Mouse (Mus musculus): ENCODE results near the gene Nhsl2.
"Not testable (repeated sequence)": the region's sequence is repeated elsewhere in the genome, so short reads cannot be mapped to it uniquely, and the experiment has no call there.

The Nhsl2 gene

GRCm38 (mm10) chrX:101849281-101849821 lies at the start of gene Nhsl2:
Gene Nhsl2 (plus strand): TSS chrX:101849385.
- peak; percentile 7 for DNase-seq

DNA sequence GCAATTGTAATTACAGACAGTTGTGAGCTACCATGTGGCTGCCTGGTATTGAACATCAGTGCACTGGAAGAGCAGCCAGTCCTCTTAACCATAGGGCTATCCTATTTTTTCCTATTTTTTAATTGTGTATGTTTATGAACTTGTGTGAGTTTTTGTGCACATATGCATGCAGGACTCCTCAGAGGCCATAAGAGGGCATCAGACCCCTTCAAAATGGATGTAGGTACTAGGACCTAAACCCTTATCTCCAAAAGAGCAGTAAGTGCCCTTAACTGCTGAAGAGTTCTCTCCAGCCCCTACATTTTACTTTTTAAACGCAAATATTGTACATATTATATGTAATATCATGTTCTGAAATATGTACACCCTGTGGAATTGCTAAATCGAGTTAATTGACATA lies 43.7 kb upstream of the Nhsl2 start:
- DNase-seq: no peak

DNA sequence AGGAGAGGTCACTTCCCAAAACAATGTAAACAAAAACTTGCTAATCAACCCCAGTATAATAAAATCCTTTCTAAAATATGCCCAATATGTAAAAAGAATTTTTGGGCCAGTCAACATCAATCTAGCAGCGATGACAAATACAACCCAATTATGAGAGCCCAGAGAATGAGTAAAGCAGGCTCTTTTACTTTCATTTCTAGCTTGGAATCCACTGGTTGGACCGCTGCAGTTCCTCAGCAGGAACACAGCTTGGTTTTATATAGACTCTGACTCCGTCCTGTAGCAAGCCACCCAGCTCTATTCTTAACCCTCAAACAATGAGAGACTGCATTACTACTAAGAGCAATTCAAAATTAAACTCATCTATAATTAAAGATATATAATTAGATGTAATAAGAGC lies 37.4 kb upstream of the Nhsl2 start:
- DNase-seq: no peak

- no peak for DNase-seq
These were observed 30.0 kb upstream of the Nhsl2 start for GRCm38 (mm10) chrX:101819163-101819562.

GRCm38 (mm10) chrX:101819980-101820379 lies 29.2 kb upstream of the Nhsl2 start:
- not testable (repeated sequence) for DNase-seq

- DNase-seq: no peak
These were observed 1.9 kb upstream of the Nhsl2 start for GRCm38 (mm10) chrX:101847191-101847795.

DNA sequence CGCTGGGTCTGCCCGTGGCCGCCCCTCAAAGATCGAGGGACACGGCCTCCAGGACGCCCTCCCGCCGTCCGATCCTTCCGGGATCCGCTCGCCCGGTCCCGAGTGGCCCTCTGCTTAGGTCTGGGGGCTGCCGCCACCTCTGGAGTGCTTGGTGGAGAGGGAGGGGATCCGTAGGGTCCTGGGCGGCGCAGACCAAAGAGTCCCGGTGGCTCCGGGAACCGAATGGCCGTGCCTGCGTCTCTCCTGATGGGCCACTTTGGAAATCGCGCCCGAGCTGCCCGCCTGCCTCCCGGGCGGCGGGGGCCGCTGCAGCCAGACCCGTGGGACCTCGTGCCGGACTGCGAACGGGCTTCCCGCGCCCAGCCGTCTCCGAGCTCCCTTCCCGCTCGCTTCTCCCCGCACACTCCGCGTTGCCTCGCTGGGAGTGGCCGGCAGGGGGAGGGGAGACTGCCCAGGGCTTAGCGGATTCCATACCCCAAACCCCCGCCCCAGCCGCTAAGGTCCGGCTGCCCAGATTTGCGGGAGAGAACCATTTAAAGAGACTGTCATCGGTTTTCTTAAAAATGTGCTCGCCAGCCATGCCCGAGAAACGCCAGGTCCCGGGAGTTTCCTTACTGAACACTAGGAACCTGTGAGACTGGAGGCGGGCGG lies 841 bp downstream of the Nhsl2 start:
- no peak for DNase-seq

DNA sequence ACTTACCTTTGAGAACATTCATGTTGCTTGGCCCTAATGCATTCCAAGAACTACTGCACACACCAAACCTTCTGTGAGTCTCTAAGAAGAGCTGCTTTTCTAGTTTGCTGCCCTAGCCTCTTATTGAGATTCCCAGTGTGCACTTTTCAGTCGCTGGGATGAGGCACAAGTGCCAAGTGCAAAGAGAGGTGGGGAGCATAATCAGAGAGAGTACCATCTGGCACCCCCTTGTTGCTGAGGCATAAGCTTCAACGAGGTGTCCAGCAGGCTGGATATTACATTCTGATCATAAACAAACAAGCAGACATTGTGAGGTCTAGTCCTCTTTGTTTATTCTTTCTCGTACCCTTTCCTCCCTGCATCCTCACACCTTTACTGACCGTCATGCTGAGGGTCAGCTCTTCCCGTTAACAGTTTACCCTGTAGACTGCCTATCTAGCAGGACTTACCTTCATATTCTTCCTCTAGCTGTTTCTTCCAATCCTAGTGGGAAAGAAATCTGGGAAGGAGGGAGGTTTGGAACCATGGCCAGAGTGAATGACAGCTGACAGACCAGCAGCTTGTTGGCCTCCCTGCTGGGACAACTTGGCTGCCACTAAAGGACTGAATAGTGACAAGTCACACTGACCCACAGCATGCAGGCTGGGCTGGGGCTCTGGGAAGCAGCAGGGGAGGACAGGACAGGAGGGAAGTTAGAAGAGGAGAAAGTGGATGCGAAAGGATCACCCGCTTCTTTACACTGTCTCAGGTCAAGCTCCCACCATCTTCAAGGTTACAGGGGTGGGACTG lies 2.6 kb downstream of the Nhsl2 start:
- no peak for DNase-seq

DNA sequence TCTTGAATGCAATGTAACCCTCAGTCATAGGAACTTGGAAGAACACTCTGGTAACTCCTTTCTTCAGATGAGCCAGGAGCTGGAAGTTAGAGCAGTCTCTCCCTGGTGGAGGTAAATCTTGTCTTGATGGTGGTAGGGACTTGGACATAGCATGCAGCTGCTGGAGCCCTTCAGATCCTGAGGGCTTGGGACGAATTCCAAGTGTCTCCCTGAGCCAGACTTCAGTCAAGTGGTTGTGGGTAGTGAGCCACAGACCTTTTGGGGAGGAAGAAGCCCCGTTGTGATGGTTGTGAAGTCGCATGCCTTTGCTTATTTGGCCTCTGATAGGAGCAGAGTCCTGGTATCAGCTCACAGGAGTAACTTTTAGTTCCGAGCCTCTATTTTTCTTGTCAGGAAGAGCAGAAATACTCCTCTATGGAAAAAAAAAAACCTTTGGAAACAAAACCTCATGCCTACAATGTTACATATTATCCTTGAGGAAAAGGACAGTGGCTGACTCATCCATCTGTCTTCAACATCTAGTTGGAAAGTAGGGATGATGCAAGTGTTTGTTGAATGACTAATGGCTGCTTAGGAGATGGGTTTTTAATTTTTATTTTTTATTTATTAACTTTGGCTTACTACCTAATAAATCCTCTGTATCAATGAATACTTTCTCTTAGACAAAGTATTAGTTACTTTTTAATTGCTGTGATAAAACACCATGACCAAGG lies 14.6 kb downstream of the Nhsl2 start:
- DNase-seq: no peak

GRCm38 (mm10) chrX:101864788-101865187 lies 15.6 kb downstream of the Nhsl2 start:
- no peak for DNase-seq

DNA sequence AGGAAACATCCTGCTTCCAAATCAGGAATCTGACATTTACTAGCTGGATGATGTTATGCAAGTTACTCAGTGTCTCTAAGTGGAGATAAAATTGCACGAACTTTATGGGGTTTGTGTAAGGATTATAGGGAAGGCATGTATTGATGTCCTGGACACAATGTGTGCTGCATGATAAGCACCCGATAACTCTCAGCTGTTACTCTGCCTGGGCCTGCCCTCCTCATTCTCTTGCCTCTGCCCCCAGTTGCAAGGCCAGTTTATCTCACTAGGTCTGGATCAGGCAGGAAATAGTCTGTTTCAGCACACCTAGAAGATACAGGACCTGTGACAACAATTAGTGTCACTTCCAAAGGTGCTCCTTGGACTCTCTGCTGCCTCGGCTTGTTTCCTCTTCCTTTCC lies 25.0 kb downstream of the Nhsl2 start:
- DNase-seq: no peak

GRCm38 (mm10) chrX:101874901-101875300 lies 25.7 kb downstream of the Nhsl2 start:
- DNase-seq: no peak

GRCm38 (mm10) chrX:101876136-101876535 lies 27.0 kb downstream of the Nhsl2 start:
- DNase-seq: no peak

GRCm38 (mm10) chrX:101877840-101878239 lies 28.7 kb downstream of the Nhsl2 start:
- DNase-seq: no peak

DNA sequence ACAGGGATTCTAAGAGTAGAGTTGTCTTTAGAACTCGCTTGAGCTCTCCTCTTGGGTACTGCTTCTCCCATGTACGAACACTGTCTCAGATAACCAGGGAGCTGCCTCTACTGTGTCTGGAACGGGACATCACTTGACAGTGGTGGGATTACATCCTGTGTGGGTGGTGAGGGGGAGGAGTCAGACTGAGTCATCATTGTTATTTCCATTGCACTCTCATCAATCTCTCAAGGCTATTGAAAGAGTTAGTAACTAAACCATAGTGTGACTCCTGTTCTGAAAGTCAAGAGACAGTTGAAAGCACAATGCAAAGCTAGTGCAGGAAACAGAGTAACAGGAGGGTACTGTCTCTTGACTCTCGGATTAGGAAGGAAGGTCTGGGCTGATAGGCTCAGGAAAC lies 29.4 kb downstream of the Nhsl2 start:
- no peak for DNase-seq

DNA sequence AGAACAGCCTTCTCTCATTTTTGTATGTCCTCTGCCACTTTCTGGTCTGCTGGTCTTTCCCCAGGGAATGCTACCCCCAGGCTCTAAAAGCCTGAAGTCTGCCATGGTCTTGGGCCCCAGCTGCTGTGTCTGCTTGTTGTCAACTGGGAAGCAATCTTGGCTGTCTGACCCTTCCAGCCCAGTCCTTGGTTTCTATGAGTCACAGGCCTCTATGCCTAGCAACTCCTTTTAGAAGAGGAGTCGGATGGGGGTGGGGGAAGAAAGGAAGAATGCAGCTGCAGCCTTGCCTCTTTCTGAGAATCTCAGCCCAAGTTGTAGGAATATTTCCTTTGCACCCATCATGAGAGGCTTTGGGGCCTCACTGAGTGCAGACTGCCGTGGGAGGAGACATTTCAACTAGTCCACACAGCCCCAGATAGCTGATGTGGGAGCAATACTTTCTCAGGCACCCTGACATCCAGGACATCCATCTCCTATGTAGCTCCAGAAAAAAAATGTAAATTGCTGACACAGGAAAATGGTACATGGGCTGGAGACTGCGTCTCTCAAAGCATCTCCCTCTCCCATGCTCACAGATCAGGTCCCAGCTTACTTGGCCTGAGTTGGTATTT lies 33.1 kb downstream of the Nhsl2 start:
- no peak for DNase-seq

DNA sequence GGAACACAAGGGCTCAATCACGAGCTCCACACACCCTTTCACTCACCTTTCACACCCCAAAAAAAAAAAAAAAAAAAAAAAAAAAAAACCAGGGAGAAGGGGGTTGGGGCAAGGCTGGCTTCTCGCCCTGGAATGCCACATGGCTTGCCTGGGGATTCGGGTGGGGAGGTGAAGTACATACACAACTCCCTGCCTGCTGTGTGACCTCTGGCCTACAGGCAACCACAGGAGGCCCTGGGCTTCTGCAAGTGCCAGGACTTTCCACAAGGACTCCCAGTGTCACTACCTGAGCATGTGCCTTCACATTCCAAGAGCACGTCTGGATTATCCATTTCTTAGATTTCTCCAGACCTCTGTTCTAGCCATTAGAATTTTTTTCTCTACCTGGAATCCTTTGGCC lies 40.2 kb downstream of the Nhsl2 start:
- no peak for DNase-seq

DNA sequence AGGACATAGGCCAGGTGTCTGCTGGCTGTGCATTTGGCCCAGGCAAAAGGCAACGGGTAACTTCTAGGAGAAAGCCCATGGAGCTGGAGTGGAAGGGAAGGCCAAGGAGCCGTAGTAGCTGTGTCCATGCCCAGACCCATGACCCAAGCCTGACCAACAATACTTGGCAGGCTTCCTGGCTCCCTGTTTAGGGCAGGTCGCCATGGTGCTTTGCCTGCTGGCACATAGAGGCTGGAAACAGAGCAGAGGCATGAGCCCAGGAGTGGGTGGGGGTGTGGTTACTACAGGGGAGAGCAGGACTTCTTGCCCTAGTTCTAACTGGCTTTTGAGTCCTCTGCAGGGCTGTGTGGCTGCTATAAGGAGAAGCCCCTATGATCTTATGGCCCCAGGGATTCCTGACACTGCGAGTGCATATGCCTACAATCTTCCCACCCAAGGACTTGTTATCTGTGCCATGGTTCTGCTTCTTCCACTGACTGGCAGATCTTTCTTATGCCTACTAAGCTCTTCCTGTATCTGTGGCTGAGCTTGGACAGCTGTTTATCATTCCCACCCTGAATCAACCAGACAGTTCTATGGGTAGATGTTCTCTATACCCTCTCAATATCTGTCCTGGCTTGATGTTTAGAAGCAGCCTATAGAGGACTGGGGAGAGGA lies 40.8 kb downstream of the Nhsl2 start:
- peak; percentile 4 for DNase-seq

- no peak for DNase-seq
These were observed 44.6 kb downstream of the Nhsl2 start for GRCm38 (mm10) chrX:101893796-101894195.

GRCm38 (mm10) chrX:101898341-101898740 lies 49.2 kb downstream of the Nhsl2 start:
- peak; percentile 3 for DNase-seq

- DNase-seq: no peak
These were observed 52.8 kb downstream of the Nhsl2 start for GRCm38 (mm10) chrX:101901806-101902490.

DNA sequence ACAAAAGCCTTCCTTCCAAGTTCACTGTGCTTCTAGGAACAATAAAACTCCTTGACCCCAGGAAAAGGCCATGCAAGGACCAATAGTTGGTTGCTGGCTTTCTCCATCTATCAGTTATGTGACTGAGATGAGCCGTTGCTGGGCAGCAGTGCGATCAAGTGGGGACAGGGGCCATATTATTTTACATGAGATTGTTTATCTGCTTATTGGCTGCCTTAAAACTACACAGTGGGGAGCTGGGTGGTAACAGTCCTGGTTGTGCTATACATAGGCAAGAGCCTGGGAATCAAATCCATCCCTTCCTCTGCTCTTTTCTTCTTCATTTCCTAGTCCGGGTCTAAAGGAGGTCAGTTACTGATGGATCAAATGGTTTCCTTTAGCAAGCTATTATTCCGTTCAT lies 53.4 kb downstream of the Nhsl2 start:
- no peak for DNase-seq
